Mouse (Mus musculus) neural tube, embryonic 11.5 days (tissue): ENCODE measurements around the gene Eif2b5. TPM values are rescaled to one million over a fixed set of nuclear protein-coding genes. Genes with fewer than 3 reads are reported as not detected.
"Not testable (repeated sequence)": the region's sequence is repeated elsewhere in the genome, so short reads cannot be mapped to it uniquely, and the experiment has no call there.

Source experiments
- ATAC-seq: fragments of 200-750 bp; cut with Nextera tagmentation; 2 replicates; pipeline ENCODE4 v1.8.0; 2017; ENCODE audit warnings: moderate number of reproducible peaks, mild to moderate bottlenecking, moderate TSS enrichment, moderate library complexity; ENCODE audit not compliant: insufficient read depth, low FRiP score, low TSS enrichment
- DNase-seq: peaks from one replicate; pipeline ENCODE4 v3.0.0-alpha.2; 2015; ENCODE audit warnings: low spot score
- H3K27ac ChIP-seq: fragments of 300-500 bp; sonication (generic); 2 replicates; pipeline ENCODE4 v1.5.1; 2014; ENCODE audit warnings: low read depth, mild to moderate bottlenecking, low read length
- H3K27me3 ChIP-seq: fragments of 300-500 bp; sonication (generic); 2 replicates; pipeline ENCODE4 v1.6.1; 2014; ENCODE audit warnings: mild to moderate bottlenecking, low read length, mixed read lengths; ENCODE audit not compliant: control insufficient read depth, insufficient read depth
- H3K36me3 ChIP-seq: fragments of 300-500 bp; sonication (generic); 2 replicates; pipeline ENCODE4 v1.6.1; 2014; ENCODE audit warnings: mild to moderate bottlenecking, low read length, moderate library complexity, mixed read lengths; ENCODE audit not compliant: control insufficient read depth, insufficient read depth
- H3K4me1 ChIP-seq: fragments of 300-500 bp; sonication (generic); 2 replicates; pipeline ENCODE4 v1.6.1; 2014; ENCODE audit warnings: low read length, mixed read lengths; ENCODE audit not compliant: control insufficient read depth, insufficient read depth
- H3K4me2 ChIP-seq: fragments of 300-500 bp; sonication (generic); 2 replicates; pipeline ENCODE4 v1.6.1; 2014; ENCODE audit warnings: low read depth, mild to moderate bottlenecking, moderate library complexity
- H3K4me3 ChIP-seq: fragments of 300-500 bp; sonication (generic); 2 replicates; pipeline ENCODE4 v1.5.1; 2014; ENCODE audit warnings: low read depth, low read length
- H3K9ac ChIP-seq: fragments of 300-500 bp; sonication (generic); 2 replicates; pipeline ENCODE4 v1.6.1; 2014; ENCODE audit warnings: mild to moderate bottlenecking, low read length
- H3K9me3 ChIP-seq: fragments of 300-500 bp; sonication (generic); 2 replicates; pipeline ENCODE4 v1.6.1; 2016; ENCODE audit warnings: low read length; ENCODE audit not compliant: control insufficient read depth
- WGBS: fragments of 180-500 bp; shearing (Covaris S2); extraction: QIAGEN DNeasy Blood & Tissue Kit; methylation state at CpG from one replicate; pipeline ENCODE4 v1.1.7; 2014; 5-methylcytosine and 5-hydroxymethylcytosine counted together
- polyA plus RNA-seq: library from polyadenylated mRNA; unstranded; fragments of >200 nt; fragmentation: Nextera tagmentation; extraction: Ambion mirVana; gene quantifications from 2 replicates; pipeline ENCODE4 v1.2.1, GENCODE M21; 2014

Eif2b5 gene
- polyA plus RNA-seq, 1 experiment from 2014 or later: 137 TPM

DNA sequence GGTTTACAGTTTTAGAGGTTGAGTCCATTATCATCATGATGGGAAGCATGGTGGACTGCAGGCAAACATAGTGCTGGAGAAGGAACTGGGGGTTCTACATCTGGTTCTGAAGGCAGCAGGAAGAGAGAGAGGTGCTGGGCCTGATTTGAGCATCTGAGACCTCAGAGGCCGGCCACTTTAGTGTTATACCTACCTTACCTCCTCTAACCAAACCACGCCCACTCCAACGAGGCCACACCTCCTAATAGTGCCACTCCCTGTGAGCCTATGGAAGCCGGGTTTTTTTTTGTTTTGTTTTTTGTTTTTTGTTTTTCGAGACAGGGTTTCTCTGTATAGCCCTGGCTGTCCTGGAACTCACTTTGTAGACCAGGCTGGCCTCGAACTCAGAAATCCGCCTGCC lies 14.9 kb upstream of the Eif2b5 start:
- H3K36me3 ChIP-seq, H3K9me3 ChIP-seq, H3K27ac ChIP-seq, H3K27me3 ChIP-seq, DNase-seq, H3K4me3 ChIP-seq, ATAC-seq, H3K4me2 ChIP-seq, H3K9ac ChIP-seq, H3K4me1 ChIP-seq: not testable (repeated sequence)
- WGBS: 93% methylated on average over 5 of the region's 7 CpGs

GRCm38 (mm10) chr16:20485061-20485460 lies 13.6 kb upstream of the Eif2b5 start:
- H3K4me1 ChIP-seq: no peaks in the 10 kb centered on the region
- no peak overlapping the region for H3K27ac ChIP-seq
- ATAC-seq: no peak
- 37% methylated on average over 4 of the region's 4 CpGs for WGBS
- no peak overlapping the region for H3K9ac ChIP-seq
- no peaks in the 10 kb centered on the region for H3K36me3 ChIP-seq
- H3K4me2 ChIP-seq: no peak overlapping the region
- no peaks in the 10 kb centered on the region for H3K27me3 ChIP-seq
- H3K9me3 ChIP-seq: no peaks in the 10 kb centered on the region
- no peak overlapping the region for H3K4me3 ChIP-seq
- no peak for DNase-seq

DNA sequence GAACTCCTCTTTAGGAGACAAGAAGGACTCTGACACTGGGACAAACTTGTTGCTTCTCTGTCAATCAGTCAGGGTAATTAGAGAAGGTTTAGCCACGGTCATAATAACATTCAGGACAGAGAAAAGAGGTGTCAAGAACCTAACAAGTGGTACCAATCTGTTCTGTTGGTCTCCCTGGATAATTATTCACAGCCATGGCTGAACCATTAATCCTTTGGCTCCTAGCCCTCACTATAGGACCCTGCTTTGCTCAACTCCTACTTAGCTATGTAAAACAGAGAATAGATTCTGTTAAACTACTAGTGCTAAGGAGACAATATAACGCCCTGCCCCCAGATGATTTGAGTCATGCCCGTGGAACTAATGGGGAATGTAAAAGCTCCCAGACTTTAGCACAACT lies 12.6 kb upstream of the Eif2b5 start:
- WGBS: 59% methylated on average over 3 of the region's 3 CpGs

DNA sequence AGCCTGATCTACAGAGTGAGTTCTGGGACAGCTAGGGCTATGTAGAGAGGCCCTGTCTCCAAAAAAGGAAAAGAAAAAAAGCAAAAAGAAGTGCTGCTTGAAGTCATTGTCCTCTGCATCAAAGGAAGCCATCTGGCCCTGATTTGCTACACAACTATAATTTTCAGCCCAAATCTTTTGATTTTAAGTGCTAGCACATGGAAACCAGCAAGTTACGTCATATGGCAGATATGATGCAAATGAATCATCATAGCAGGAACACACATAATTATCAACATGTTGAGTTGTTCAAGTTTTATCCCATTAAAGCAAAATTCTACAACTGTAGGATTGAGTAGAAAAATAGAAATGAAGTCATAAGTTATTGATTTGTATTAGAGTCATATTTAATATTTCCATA lies 10.5 kb upstream of the Eif2b5 start:
- whole genome bisulfite sequencing: 90% methylated on average over 1 of the region's 1 CpGs
- Histone ChIP-seq H3K36me3 (no peaks in the 10 kb centered on the region), H3K27ac (no peak overlapping the region), H3K9me3 (no peaks in the 10 kb centered on the region), H3K4me1 (no peaks in the 10 kb centered on the region), H3K27me3 (no peaks in the 10 kb centered on the region), H3K4me3 (no peak overlapping the region), H3K4me2 (no peak overlapping the region), H3K9ac (no peak overlapping the region)
- DNase-seq (no peak), ATAC-seq (no peak)

More for the DNA sequence above, 12.6 kb upstream of the Eif2b5 start:
- Histone ChIP-seq H3K9me3 (no peaks in the 10 kb centered on the region), H3K27ac (no peak overlapping the region), H3K9ac (no peak overlapping the region), H3K4me3 (no peak overlapping the region), H3K4me1 (no peaks in the 10 kb centered on the region), H3K4me2 (no peak overlapping the region), H3K27me3 (no peaks in the 10 kb centered on the region), H3K36me3 (no peaks in the 10 kb centered on the region)
- no peak for ATAC-seq
- DNase-seq: no peak

DNA sequence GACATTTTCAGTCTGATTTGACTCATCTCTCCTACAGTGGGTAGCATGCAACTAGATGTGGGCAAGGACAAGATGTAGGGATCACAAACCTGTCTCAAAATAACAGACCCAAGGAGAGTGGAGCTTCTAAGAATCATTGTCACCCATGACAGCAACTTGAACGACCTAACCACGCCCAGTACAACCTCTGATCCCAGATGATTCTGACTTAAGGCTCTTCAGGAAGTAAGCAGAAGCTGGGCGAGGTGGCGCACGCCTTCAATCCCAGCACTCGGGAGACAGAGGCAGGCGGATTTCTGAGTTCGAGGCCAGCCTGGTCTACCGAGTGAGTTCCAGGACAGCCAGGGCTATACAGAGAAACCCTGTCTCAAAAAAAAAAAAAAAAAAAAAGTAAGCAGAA lies 9.9 kb upstream of the Eif2b5 start:
- H3K36me3 ChIP-seq, H3K4me3 ChIP-seq, DNase-seq, H3K27ac ChIP-seq, H3K9me3 ChIP-seq, H3K9ac ChIP-seq, ATAC-seq, H3K4me1 ChIP-seq, H3K4me2 ChIP-seq, H3K27me3 ChIP-seq: not testable (repeated sequence)
- WGBS: 82% methylated on average over 9 of the region's 9 CpGs

DNA sequence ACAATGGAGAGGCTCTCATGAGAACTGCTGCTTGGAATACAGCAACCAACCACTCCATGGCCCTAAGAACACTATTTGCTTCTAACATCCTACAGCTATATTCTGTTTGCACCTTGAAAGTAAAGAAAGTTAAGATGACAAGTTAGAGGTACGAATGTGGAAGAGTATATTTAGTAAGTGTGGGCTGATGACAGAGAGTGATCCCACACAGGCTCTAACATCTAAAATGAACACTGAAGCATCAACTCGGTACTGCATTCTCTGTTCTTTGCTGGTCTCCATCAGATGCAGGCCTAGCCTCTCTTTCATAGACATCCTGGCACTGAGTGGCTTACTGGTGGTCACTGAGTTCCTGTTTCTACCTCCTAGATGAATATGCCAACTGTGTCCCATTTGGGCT lies 9.4 kb upstream of the Eif2b5 start:
- no peak for ATAC-seq
- no peaks in the 10 kb centered on the region for H3K9me3 ChIP-seq
- H3K4me2 ChIP-seq: no peak overlapping the region
- no peaks in the 10 kb centered on the region for H3K36me3 ChIP-seq
- no peak for DNase-seq
- H3K4me1 ChIP-seq: no peaks in the 10 kb centered on the region
- no peak overlapping the region for H3K27ac ChIP-seq
- H3K4me3 ChIP-seq: no peak overlapping the region
- 88% methylated on average over 2 of the region's 2 CpGs for WGBS
- H3K27me3 ChIP-seq: no peaks in the 10 kb centered on the region
- H3K9ac ChIP-seq: no peak overlapping the region

DNA sequence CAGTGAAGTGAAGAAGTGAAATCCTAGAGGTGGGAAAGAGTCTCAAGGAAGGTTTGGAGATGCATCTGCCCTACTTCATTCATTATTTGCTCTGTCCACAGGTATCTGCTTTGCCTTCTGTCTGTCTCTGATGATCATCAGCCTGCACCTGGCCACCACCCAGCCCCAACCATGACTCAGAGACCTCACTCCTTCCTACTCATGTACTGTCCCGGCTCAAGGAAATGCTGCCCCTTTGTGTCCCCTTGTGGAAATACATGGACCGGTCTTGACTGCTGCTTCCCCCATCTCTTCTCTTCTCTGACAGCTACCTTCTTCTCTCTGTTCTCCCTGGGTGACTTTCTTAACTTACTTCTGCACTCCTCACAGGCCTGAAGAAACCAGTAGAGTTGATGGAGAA lies 8.0 kb upstream of the Eif2b5 start:
- WGBS: 55% methylated on average over 2 of the region's 2 CpGs
- Histone ChIP-seq H3K9me3 (no peaks in the 10 kb centered on the region), H3K27ac (no peak overlapping the region), H3K4me1 (no peaks in the 10 kb centered on the region), H3K9ac (no peak overlapping the region), H3K4me3 (no peak overlapping the region), H3K4me2 (no peak overlapping the region), H3K27me3 (no peaks in the 10 kb centered on the region), H3K36me3 (no peaks in the 10 kb centered on the region)
- no peak for ATAC-seq
- DNase-seq: no peak

DNA sequence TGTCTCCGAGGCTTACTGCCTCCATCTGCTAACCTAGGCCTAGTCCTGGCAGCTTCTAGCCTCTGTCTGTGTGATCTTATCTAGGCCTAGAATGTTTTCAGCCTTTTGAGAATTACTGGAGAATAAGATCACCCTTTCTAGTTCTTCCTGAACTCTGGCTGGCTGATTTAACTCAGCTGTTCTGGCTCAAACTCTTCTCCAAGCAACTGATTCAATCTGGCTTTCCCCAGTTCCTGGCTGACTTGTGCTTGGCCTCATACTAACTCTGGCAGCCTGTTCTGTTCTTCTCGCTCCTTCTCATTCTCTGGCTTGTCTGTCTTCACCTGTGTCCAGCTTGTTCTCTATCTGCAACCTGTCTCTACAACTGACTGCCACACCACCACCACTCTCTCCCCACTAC lies 7.3 kb upstream of the Eif2b5 start:
- ATAC-seq: no peak

DNA sequence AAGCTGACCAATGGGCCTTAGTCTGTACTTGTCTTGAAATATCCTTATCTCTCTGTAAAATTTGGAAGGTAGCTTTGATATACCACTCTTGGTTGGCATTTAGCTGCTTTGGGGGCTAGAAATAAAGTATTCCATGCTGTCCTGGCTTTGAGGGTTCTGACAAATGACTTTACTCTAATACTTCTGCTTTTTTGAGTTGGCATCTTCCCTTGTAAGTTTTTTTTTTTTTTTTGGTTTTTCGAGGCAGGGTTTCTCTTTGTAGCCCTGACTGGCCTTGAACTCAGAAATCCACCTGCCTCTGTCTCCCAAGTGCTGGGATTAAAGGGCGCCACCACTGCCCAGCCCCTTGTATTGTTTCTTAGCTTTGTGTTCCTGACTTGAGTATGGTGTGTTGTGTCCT lies 5.2 kb upstream of the Eif2b5 start:
- Histone ChIP-seq H3K4me3 (no peak overlapping the region), H3K36me3 (no peaks in the 10 kb centered on the region), H3K9ac (no peak overlapping the region), H3K4me2 (no peak overlapping the region), H3K4me1 (0 out of 2 replicates have a peak, but pooled peaks cover 4% of the 10 kb centered on the region), H3K27me3 (peaks cover 4% of the 10 kb centered on the region; the same call in 1 of the 2 replicates), H3K9me3 (no peaks in the 10 kb centered on the region), H3K27ac (no peak overlapping the region)
- DNase-seq (no peak), ATAC-seq (no peak)
- WGBS: 69% methylated on average over 2 of the region's 2 CpGs

More for the DNA sequence above, 7.3 kb upstream of the Eif2b5 start:
- Histone ChIP-seq H3K4me3 (no peak overlapping the region), H3K27me3 (no peaks in the 10 kb centered on the region), H3K9me3 (no peaks in the 10 kb centered on the region), H3K9ac (no peak overlapping the region), H3K4me2 (no peak overlapping the region), H3K36me3 (no peaks in the 10 kb centered on the region), H3K4me1 (no peaks in the 10 kb centered on the region), H3K27ac (no peak overlapping the region)
- no peak for DNase-seq
- 77% methylated on average over 2 of the region's 2 CpGs for WGBS
